In the genomic region with DNA sequence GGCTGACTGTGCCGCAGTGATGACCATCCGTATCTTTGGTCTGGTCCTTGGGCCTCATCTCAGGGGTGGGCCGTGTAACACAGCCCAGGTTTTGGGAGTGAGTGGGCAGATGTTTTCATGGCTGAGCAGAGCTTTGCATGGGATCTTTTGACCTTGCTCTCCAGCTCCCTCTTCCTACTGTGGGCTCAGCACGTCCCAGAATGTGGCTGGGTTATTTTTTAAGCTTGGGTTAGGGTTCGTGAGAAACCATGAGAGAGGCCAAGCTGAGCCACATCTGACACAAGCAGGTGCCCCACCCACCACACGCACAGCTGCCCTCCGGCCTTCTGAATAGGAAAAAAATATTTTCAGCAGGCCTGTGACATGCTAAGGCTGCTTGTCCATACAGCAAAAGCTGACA, we compare ENCODE assay signal across 30 mouse cellular contexts. TPM values are rescaled to one million over a fixed set of nuclear protein-coding genes. Genes with fewer than 3 reads are reported as not detected.
DNase-seq lines count a peak whose midpoint lies in the region; ATAC-seq and TF ChIP-seq lines count a peak whose summit lies in the region.
"Had no signal": no experiment of that assay in that cellular context is flagged by ENCODE, and none has a peak within 500 bp of the region (broad histone marks: within the 10 kb centered on the region; RNA-seq: fewer than 3 reads in every experiment).

No protein-coding gene starts in this region.

- H3K36me3 ChIP-seq in kidney, adult 2 months (ENCODE audit: control insufficient read depth, insufficient read depth, low read length) = no peaks in the 10 kb centered on the region
- no peaks in the 10 kb centered on the region for H3K36me3 ChIP-seq in kidney, embryonic 16.5 days (ENCODE audit: insufficient read depth, low read length)
- H3K36me3 ChIP-seq in forebrain, postnatal 0 days (ENCODE audit: insufficient read depth) = no peaks in the 10 kb centered on the region
- H3K36me3 ChIP-seq: embryonic facial prominence, embryonic 12.5 days; forebrain, embryonic 15.5 days; heart, embryonic 15.5 days; intestine, embryonic 15.5 days; midbrain, embryonic 13.5 days; stomach, embryonic 15.5 days had no signal

- no peak for TF ChIP-seq CTCF in kidney, adult 2 months (conservative IDR thresholded peaks at IDR 0.05; ENCODE audit: insufficient read depth, insufficient read length, low read depth, low read length)
- no peak for TF ChIP-seq CTCF in forebrain, postnatal 0 days (IDR thresholded peaks at IDR 0.05; ENCODE audit: low read depth)

- no peaks in the 10 kb centered on the region for H3K4me1 ChIP-seq in kidney, adult 2 months (ENCODE audit: control insufficient read depth, insufficient read depth, low read length)
- H3K4me1 ChIP-seq in kidney, embryonic 16.5 days (ENCODE audit: insufficient read depth, low read length) = no peaks in the 10 kb centered on the region
- peaks cover 5% of the 10 kb centered on the region; the same call in 1 of the 2 replicates for H3K4me1 ChIP-seq in forebrain, postnatal 0 days (ENCODE audit: insufficient read depth)
- H3K4me1 ChIP-seq: embryonic facial prominence, embryonic 12.5 days; heart, embryonic 15.5 days; intestine, embryonic 15.5 days; midbrain, embryonic 13.5 days; stomach, embryonic 15.5 days had no signal

- H3K9me3 ChIP-seq in kidney, embryonic 16.5 days (ENCODE audit: low read length) = no peaks in the 10 kb centered on the region
- no peaks in the 10 kb centered on the region for H3K9me3 ChIP-seq in forebrain, postnatal 0 days (ENCODE audit: low read length)
- H3K9me3 ChIP-seq: embryonic facial prominence, embryonic 12.5 days; forebrain, embryonic 15.5 days; heart, embryonic 15.5 days; intestine, embryonic 15.5 days; midbrain, embryonic 13.5 days; stomach, embryonic 15.5 days had no signal

- H3K4me3 ChIP-seq in kidney, adult 2 months (ENCODE audit: insufficient read depth, low read depth, low read length) = no peak overlapping the region
- H3K4me3 ChIP-seq in kidney, embryonic 16.5 days (ENCODE audit: low read length) = no peak overlapping the region
- no peak overlapping the region for H3K4me3 ChIP-seq in forebrain, postnatal 0 days (ENCODE audit: low read depth, low read length)
- H3K4me3 ChIP-seq: embryonic facial prominence, embryonic 12.5 days; forebrain, embryonic 15.5 days; gastrocnemius, adult 2 months; heart, embryonic 15.5 days; intestine, embryonic 15.5 days; midbrain, embryonic 13.5 days; stomach, embryonic 15.5 days had no signal

- no peak overlapping the region for H3K4me2 ChIP-seq in kidney, embryonic 16.5 days (replicated peaks; ENCODE audit: low read depth, low read length)
- H3K4me2 ChIP-seq in forebrain, postnatal 0 days (ENCODE audit: low read depth) = no peak overlapping the region
- H3K4me2 ChIP-seq: embryonic facial prominence, embryonic 12.5 days; forebrain, embryonic 15.5 days; heart, embryonic 15.5 days; intestine, embryonic 15.5 days; midbrain, embryonic 13.5 days; stomach, embryonic 15.5 days had no signal

- peak; percentile 74 for ATAC-seq in kidney, embryonic 16.5 days (ENCODE audit: low FRiP score, low TSS enrichment)
- peak; percentile 31; the same call in 1 of the 2 replicates for ATAC-seq in megakaryocyte progenitor cell, adult 5-6 weeks (replicated peaks; ENCODE audit: poor library complexity)
- no peak for ATAC-seq in forebrain, postnatal 0 days
- ATAC-seq: forebrain, embryonic 15.5 days; hindbrain, postnatal 0 days; intestine, embryonic 15.5 days; midbrain, embryonic 13.5 days; Patski had no signal

- H3K9ac ChIP-seq in kidney, embryonic 16.5 days (replicated peaks; ENCODE audit: low read length) = no peak overlapping the region
- H3K9ac ChIP-seq in forebrain, postnatal 0 days = no peak overlapping the region
- H3K9ac ChIP-seq: embryonic facial prominence, embryonic 12.5 days; forebrain, embryonic 15.5 days; heart, embryonic 15.5 days; intestine, embryonic 15.5 days; liver, embryonic 14.5 days; midbrain, embryonic 13.5 days; stomach, embryonic 15.5 days had no signal

- H3K27me3 ChIP-seq in kidney, adult 2 months (replicated peaks; ENCODE audit: control insufficient read depth, insufficient read depth, low read length) = no peaks in the 10 kb centered on the region
- H3K27me3 ChIP-seq in kidney, embryonic 16.5 days (ENCODE audit: insufficient read depth, low read length) = no peaks in the 10 kb centered on the region
- H3K27me3 ChIP-seq in forebrain, postnatal 0 days (ENCODE audit: insufficient read depth, low read length) = no peaks in the 10 kb centered on the region
- H3K27me3 ChIP-seq: embryonic facial prominence, embryonic 12.5 days; forebrain, embryonic 15.5 days; heart, embryonic 15.5 days; intestine, embryonic 15.5 days; midbrain, embryonic 13.5 days; stomach, embryonic 15.5 days had no signal

- no peak overlapping the region for H3K27ac ChIP-seq in kidney, adult 2 months (ENCODE audit: insufficient read depth, low read depth, low read length)
- no peak overlapping the region for H3K27ac ChIP-seq in kidney, embryonic 16.5 days (ENCODE audit: low read length)
- H3K27ac ChIP-seq in forebrain, postnatal 0 days (ENCODE audit: low read depth, low read length) = no peak overlapping the region
- H3K27ac ChIP-seq: embryonic facial prominence, embryonic 12.5 days; forebrain, embryonic 15.5 days; gastrocnemius, adult 2 months; heart, embryonic 15.5 days; hindbrain, postnatal 0 days; intestine, embryonic 15.5 days; liver, embryonic 14.5 days; macrophage; midbrain, embryonic 13.5 days; stomach, embryonic 15.5 days had no signal

- TF ChIP-seq POLR2A in kidney, adult 2 months (IDR thresholded peaks at IDR 0.05; ENCODE audit: low read depth, low read length) = no peak

- peak; percentile 33 for DNase-seq in kidney, adult 2 months
- DNase-seq in kidney, adult 18-20 months = no peak
- no peak for DNase-seq in gastrocnemius, postnatal 25 days
- no peak for DNase-seq in forebrain, postnatal 0 days
- no peak for DNase-seq in gastrocnemius, adult 8-10 months (ENCODE audit: low spot score in 2 of 2)
- DNase-seq: adrenal gland, postnatal 10 days; cerebellum, adult 8-10 months; cerebellum, postnatal 25 days; gastrocnemius, adult 2 months; layer of hippocampus, adult 9-11 months; liver; lung, adult 2 months; lung, postnatal 10 days; retina, postnatal 1 day; right cerebral cortex, postnatal 14 days; thymus, adult 2 months; thymus, postnatal 36 days had no signal

- 28% methylated on average over 7 of the region's 7 CpGs for WGBS in kidney, adult 2 months
- WGBS in kidney, embryonic 16.5 days = 41% methylated on average over 7 of the region's 7 CpGs
- WGBS in forebrain, postnatal 0 days = 64% methylated on average over 7 of the region's 7 CpGs

RNA-seq across cellular contexts. Expression of gene Med10, which starts 7.4 kb away (rescaled TPM):
- 34.5 and 34.7 TPM in 2 replicates for polyA plus RNA-seq in kidney, adult 2 months (2012; rRNA removed)
- 148 and 153 TPM in 2 replicates for polyA plus RNA-seq in kidney, embryonic 16.5 days (2015; fragmentation: Nextera tagmentation; extraction: Ambion mirVana)
- 37.5 and 42.5 TPM in 2 replicates for total RNA-seq in megakaryocyte progenitor cell, adult 5-6 weeks (2015)
- total RNA-seq in megakaryocyte progenitor cell, adult 5-6 weeks (2017) = 44.8 and 45.5 TPM in 2 replicates
- total RNA-seq in gastrocnemius, postnatal 25 days (2021) = 10 to 100 TPM in 1 of 2 experiments, 1 to 10 TPM in 1; 8.6 to 11.8 TPM
- total RNA-seq in forebrain, postnatal 0 days (2014; rRNA removed) = 58.5 and 77.2 TPM in 2 replicates
- polyA plus RNA-seq in forebrain, postnatal 0 days (2015; fragmentation: Nextera tagmentation; extraction: Ambion mirVana) = 174 and 194 TPM in 2 replicates
- total RNA-seq in gastrocnemius, adult 8-10 months (2022) = 10 to 100 TPM in 2 of 4 experiments, 1 to 10 TPM in 2; 8.2 to 14.4 (median 11.4) TPM

RNA-seq across cellular contexts. Expression of gene Ube2ql1, which starts 55.1 kb away (rescaled TPM):
- 1.2 and 1.8 TPM in 2 replicates for polyA plus RNA-seq in kidney, adult 2 months (2012; rRNA removed)
- polyA plus RNA-seq in kidney, embryonic 16.5 days (2015; fragmentation: Nextera tagmentation; extraction: Ambion mirVana) = 0.61 and 0.75 TPM in 2 replicates
- not detected in 2 replicates for total RNA-seq in megakaryocyte progenitor cell, adult 5-6 weeks (2015)
- total RNA-seq in megakaryocyte progenitor cell, adult 5-6 weeks (2017) = not detected in 2 replicates
- under 1 TPM; 0.27 to 0.64 TPM for total RNA-seq in gastrocnemius, postnatal 25 days (2021)
- total RNA-seq in forebrain, postnatal 0 days (2014; rRNA removed) = 120 and 129 TPM in 2 replicates
- 22.2 and 25.6 TPM in 2 replicates for polyA plus RNA-seq in forebrain, postnatal 0 days (2015; fragmentation: Nextera tagmentation; extraction: Ambion mirVana)
- total RNA-seq in gastrocnemius, adult 8-10 months (2022) = under 1 TPM; 0.40 to 0.94 (median 0.55) TPM
- total RNA-seq: MEL had no signal
- polyA plus RNA-seq: macrophage had no signal

Comparison
In these comparisons a context has a peak if more than half of its experiments do, and no peak if none do; other contexts are left out.
1. RNA of gene Ube2ql1, which starts 55.1 kb away (total RNA-seq): 120 to 129 TPM in forebrain, postnatal 0 days; 0.40 to 0.94 TPM in gastrocnemius, adult 8-10 months, 0.27 to 0.64 TPM in gastrocnemius, postnatal 25 days and not detected in megakaryocyte progenitor cell, adult 5-6 weeks; every median in the first group is over 10 times any median in the second.